Mouse (Mus musculus): Measurements from ENCODE around the gene Dpep2nb.

DNA sequence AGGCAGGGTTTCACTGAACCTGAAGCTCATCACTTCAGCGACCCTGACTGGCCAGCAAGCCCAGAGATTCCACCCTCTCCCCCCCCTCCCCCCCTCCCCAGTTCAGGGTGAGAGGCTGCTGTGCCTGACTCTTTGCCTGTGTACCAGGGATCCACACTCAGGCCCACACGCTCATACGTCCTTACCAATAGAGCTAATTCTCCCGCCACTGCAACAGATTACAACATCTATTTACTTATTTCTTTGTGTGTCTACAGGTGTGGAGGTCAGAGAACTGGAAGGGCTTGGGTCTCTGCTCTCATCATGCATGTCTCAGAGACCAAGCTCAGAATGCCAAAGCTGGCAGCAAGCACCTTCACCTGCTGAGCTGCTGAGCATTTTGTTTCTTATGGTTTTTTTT, 12.5 kb downstream of the Dpep2nb start:
- TF ChIP-seq POLR2A (IDR thresholded peaks at IDR 0.05; ENCODE audit: low read depth, low read length) (no peak), CTCF (IDR thresholded peaks at IDR 0.05; ENCODE audit: extremely low read depth, insufficient read length, insufficient replicate concordance, low read depth, low read length) (no peak)
